9 mouse cellular contexts compared by ENCODE assay signal in the genomic region with DNA sequence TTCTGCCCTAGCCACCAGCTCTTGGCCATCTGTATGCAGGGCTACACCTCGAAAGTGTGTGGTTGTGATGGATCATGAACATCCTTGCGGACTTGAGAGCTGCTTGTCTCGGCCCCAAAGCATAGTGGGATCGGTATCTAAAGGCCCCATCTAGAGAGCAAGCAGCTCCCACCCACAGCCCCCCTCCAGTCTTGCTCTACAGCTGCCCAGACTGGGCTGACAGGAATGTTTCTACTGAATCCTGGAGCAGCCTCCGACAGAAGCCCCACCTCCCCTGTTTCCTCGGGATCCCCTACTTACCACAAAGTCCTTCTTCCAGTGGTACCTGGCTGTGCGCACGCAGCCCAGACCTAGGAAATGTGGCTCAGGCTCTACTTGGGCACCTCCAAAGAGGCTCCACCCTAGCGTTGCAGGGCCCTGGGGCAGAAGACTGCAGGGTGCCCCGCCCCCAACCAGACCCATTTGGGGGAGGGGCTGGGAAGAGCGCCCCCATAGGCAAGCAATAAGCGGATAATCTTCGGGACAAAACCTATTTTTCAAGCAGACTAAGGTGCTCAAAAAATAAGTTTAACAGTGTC. TPM values are rescaled to one million over a fixed set of nuclear protein-coding genes. Genes with fewer than 3 reads are reported as not detected.
A peak's percentile ranks its signal among the peaks of the same experiment; 100 is the strongest.
DNase-seq lines count a peak whose midpoint lies in the region; ATAC-seq and TF ChIP-seq lines count a peak whose summit lies in the region.
"Had no signal": no experiment of that assay in that cellular context is flagged by ENCODE, and none has a peak within 500 bp of the region (broad histone marks: within the 10 kb centered on the region; RNA-seq: fewer than 3 reads in every experiment).

A gene (minus strand): TSS at position 428 of the 578 bp plus-strand sequence.

- peak; percentile 38 for TF ChIP-seq CTCF in lung, embryonic 14.5 days (IDR thresholded peaks at IDR 0.05; ENCODE audit: low read depth)

- no peak within 1 kb of the TSS for H3K9ac ChIP-seq in forebrain, embryonic 15.5 days (replicated peaks)
- peak within 1 kb of the TSS; percentile 19 for H3K9ac ChIP-seq in lung, embryonic 14.5 days
- no peak within 1 kb of the TSS for H3K9ac ChIP-seq in hindbrain, embryonic 13.5 days

- no peaks in the 10 kb centered on the region for H3K36me3 ChIP-seq in forebrain, embryonic 10.5 days (replicated peaks)
- no peaks in the 10 kb centered on the region for H3K36me3 ChIP-seq in forebrain, embryonic 15.5 days
- H3K36me3 ChIP-seq in lung, embryonic 14.5 days (ENCODE audit: insufficient read depth) = no peaks in the 10 kb centered on the region
- H3K36me3 ChIP-seq in hindbrain, embryonic 13.5 days = no peaks in the 10 kb centered on the region

- H3K27me3 ChIP-seq in forebrain, embryonic 10.5 days (ENCODE audit: poor library complexity, severe bottlenecking) = no peaks in the 10 kb centered on the region
- H3K27me3 ChIP-seq in forebrain, embryonic 15.5 days = no peaks in the 10 kb centered on the region
- H3K27me3 ChIP-seq in lung, embryonic 14.5 days (ENCODE audit: insufficient read depth, low read length) = no peaks in the 10 kb centered on the region
- H3K27me3 ChIP-seq in hindbrain, embryonic 13.5 days = no peaks in the 10 kb centered on the region; the same call in 1 of the 2 replicates

- no peak for ATAC-seq in forebrain, embryonic 15.5 days (replicated peaks)
- ATAC-seq in lung, embryonic 14.5 days (ENCODE audit: insufficient read depth) = peak; percentile 72
- no peak for ATAC-seq in hindbrain, embryonic 13.5 days (ENCODE audit: low FRiP score)
- ATAC-seq in monocyte, adult 5-6 weeks (replicated peaks; ENCODE audit: insufficient number of reproducible peaks, low FRiP score, low TSS enrichment, poor library complexity, severe bottlenecking) = no peak

- H3K4me2 ChIP-seq in forebrain, embryonic 15.5 days (replicated peaks) = no peak within 1 kb of the TSS
- peak within 1 kb of the TSS; percentile 38 for H3K4me2 ChIP-seq in lung, embryonic 14.5 days
- H3K4me2 ChIP-seq in hindbrain, embryonic 13.5 days = 0 out of 2 replicates have a peak within 1 kb of the TSS, but pooled peaks have one; percentile 25

- peak within 1 kb of the TSS; percentile 51 for H3K27ac ChIP-seq in forebrain, embryonic 10.5 days
- H3K27ac ChIP-seq in forebrain, embryonic 15.5 days (replicated peaks) = no peak within 1 kb of the TSS
- peak within 1 kb of the TSS; percentile 50 for H3K27ac ChIP-seq in lung, embryonic 14.5 days (ENCODE audit: low read depth)
- no peak within 1 kb of the TSS for H3K27ac ChIP-seq in hindbrain, embryonic 13.5 days

- WGBS in forebrain, embryonic 10.5 days = 27% methylated on average over 13 of the region's 13 CpGs
- 35% methylated on average over 13 of the region's 13 CpGs for WGBS in forebrain, embryonic 15.5 days
- WGBS in lung, embryonic 14.5 days = 26% methylated on average over 13 of the region's 13 CpGs
- 34% methylated on average over 13 of the region's 13 CpGs for WGBS in hindbrain, embryonic 13.5 days

- no peak for DNase-seq in forebrain, embryonic 10.5 days (ENCODE audit: extremely low spot score, low spot score)
- peak; percentile 64 for DNase-seq in lung, embryonic 14.5 days
- no peak for DNase-seq in lung, postnatal 25 days (ENCODE audit: low spot score)
- DNase-seq in lung, postnatal 10 days = peak; percentile 40
- DNase-seq in adipocyte (ENCODE audit: low spot score) = no peak
- DNase-seq: adrenal gland, postnatal 10 days had no signal

- no peaks in the 10 kb centered on the region for H3K9me3 ChIP-seq in forebrain, embryonic 10.5 days
- no peaks in the 10 kb centered on the region for H3K9me3 ChIP-seq in forebrain, embryonic 15.5 days
- H3K9me3 ChIP-seq in lung, embryonic 14.5 days (ENCODE audit: low read depth, low read length) = no peaks in the 10 kb centered on the region
- H3K9me3 ChIP-seq in hindbrain, embryonic 13.5 days = no peaks in the 10 kb centered on the region

- H3K4me3 ChIP-seq in forebrain, embryonic 10.5 days = peak within 1 kb of the TSS; percentile 28
- no peak within 1 kb of the TSS for H3K4me3 ChIP-seq in forebrain, embryonic 15.5 days
- H3K4me3 ChIP-seq in lung, embryonic 14.5 days (ENCODE audit: low read depth, low read length) = peak within 1 kb of the TSS; percentile 17
- H3K4me3 ChIP-seq in hindbrain, embryonic 13.5 days = no peak within 1 kb of the TSS

- H3K4me1 ChIP-seq in forebrain, embryonic 10.5 days = peaks cover 26% of the 10 kb centered on the region
- no peaks in the 10 kb centered on the region for H3K4me1 ChIP-seq in forebrain, embryonic 15.5 days
- peaks cover 8% of the 10 kb centered on the region; the same call in 1 of the 2 replicates for H3K4me1 ChIP-seq in lung, embryonic 14.5 days (ENCODE audit: insufficient read depth)
- H3K4me1 ChIP-seq in hindbrain, embryonic 13.5 days (replicated peaks) = peaks cover 5% of the 10 kb centered on the region

RNA-seq across cellular contexts. Expression of the gene that starts here (rescaled TPM):
- polyA plus RNA-seq in forebrain, embryonic 10.5 days (2016; fragmentation: Nextera tagmentation; extraction: Ambion mirVana) = 2.2 and 2.7 TPM in 2 replicates
- 0.69 and 1.0 TPM in 2 replicates for polyA plus RNA-seq in forebrain, embryonic 15.5 days (2015; fragmentation: Nextera tagmentation; extraction: Ambion mirVana)
- 16.3 and 17.8 TPM in 2 replicates for polyA plus RNA-seq in lung, embryonic 14.5 days (2014; fragmentation: Nextera tagmentation; extraction: Ambion mirVana)
- polyA plus RNA-seq in hindbrain, embryonic 13.5 days (2015; fragmentation: Nextera tagmentation; extraction: Ambion mirVana) = 1.5 and 2.2 TPM in 2 replicates
- not detected in 3 replicates for total RNA-seq in monocyte, adult 5-6 weeks (2017)

Comparison
In these comparisons a context has a peak if more than half of its experiments do, and no peak if none do; other contexts are left out.
1. DNase-seq: peak in lung, embryonic 14.5 days (single experiment) and lung, postnatal 10 days (single experiment); none in forebrain, embryonic 10.5 days (single experiment), lung, postnatal 25 days (single experiment) and adipocyte (single experiment).
2. H3K27ac ChIP-seq: peak in forebrain, embryonic 10.5 days (single experiment) and lung, embryonic 14.5 days (single experiment); none in forebrain, embryonic 15.5 days (single experiment) and hindbrain, embryonic 13.5 days (single experiment).
3. H3K4me3 ChIP-seq: peak in forebrain, embryonic 10.5 days (single experiment) and lung, embryonic 14.5 days (single experiment); none in forebrain, embryonic 15.5 days (single experiment) and hindbrain, embryonic 13.5 days (single experiment).